Mouse (Mus musculus) testis, adult 2 months (tissue): ENCODE results near the gene Gbp5.

Experiments
- CTCF ChIP-seq: fragments of 200-500 bp; IDR thresholded peaks from 2 replicates; pipeline ENCODE4 v1.5.1; 2012; ENCODE audit warnings: low read depth, mild to moderate bottlenecking, inconsistent platforms, low read length, moderate library complexity; ENCODE audit not compliant: control insufficient read depth, insufficient read depth, insufficient replicate concordance
- POLR2A ChIP-seq: fragments of 200-500 bp; IDR thresholded peaks from 2 replicates; pipeline ENCODE4 v1.6.1; 2012; ENCODE audit warnings: low read depth, mild to moderate bottlenecking, inconsistent platforms, low read length, moderate library complexity; ENCODE audit not compliant: control insufficient read depth

DNA sequence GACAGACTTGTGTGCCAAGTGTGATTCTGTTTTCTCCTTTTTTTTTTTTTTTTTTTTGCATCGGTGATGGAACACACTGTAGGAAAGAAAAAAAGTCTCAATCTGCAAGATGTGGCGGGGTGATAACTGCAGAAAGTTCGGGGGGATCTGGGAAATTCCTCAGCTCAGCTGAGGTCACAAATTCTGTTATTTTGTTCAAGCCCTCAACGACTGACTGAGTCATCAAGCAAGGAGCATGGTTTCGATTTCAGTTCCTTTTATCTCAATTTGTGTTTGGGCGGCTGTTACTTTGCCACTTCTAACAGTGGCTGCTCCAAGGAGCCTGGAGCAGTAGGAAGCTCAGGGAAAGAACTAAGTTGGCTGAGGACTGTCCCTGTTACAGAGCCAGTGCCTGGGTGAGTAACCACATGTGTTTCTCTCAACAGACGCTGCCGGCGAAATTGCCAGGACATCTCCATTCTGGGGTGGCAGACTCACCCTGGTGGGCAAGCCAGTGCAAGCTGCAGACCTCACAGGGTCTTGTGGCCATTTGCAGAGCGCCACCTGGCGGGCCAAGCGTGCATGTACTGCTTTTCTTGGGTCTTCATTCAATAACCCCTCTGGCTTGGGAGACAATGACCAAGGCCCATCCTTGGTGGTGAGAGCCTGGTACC is 66.6 kb downstream of the Gbp5 start:
- TF ChIP-seq POLR2A (no peak), CTCF (peak; percentile 97)
